Mouse (Mus musculus): Measurements from ENCODE around the gene Unc13a.

The Unc13a gene

DNA sequence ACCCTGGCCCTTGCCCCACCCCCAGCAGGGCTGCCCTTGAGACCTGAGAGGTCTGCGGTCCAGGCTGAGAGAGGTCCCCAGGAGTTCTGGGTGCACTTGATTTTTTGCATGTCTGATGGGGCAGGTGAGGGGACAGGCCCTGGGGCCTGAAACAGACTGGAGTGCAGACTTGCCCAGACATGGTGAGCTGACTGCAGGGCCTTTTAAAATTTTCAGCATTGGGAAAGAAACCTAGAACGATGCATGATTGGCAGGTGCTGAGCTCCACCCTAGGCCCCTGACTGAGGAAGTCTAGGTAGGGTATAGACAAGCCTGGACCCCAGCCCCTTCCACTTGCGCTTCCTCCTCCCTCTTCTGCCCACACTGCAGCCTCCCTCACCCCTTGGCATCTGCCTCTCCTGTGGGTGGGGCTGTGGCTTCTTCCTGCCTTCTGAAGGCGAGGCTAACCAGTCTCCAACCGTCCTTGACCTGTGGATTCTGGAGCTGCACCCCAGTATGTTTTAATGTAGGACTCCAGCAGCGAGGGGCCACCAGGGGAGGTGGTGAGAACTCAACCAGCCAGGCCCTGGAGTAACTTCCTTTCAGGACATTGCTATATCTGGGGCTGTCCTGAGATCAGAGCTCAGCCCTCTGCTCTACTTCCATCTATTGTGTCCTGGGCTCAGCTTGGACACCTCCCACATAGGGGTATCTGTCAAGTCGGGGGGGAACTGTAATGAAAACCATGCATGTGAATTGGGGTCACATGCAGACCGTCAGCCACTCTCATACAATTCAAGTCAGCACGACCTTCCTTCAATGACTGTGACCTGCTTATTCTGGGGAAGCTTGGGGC lies 44.1 kb downstream of the Unc13a start:
- DNase-seq (ENCODE audit: extremely low read depth, insufficient read length, low spot score), result no peak

GRCm38 (mm10) chr8:71626753-71627152 lies 44.8 kb downstream of the Unc13a start:
- no peak for DNase-seq (ENCODE audit: extremely low read depth, insufficient read length, low spot score)

DNA sequence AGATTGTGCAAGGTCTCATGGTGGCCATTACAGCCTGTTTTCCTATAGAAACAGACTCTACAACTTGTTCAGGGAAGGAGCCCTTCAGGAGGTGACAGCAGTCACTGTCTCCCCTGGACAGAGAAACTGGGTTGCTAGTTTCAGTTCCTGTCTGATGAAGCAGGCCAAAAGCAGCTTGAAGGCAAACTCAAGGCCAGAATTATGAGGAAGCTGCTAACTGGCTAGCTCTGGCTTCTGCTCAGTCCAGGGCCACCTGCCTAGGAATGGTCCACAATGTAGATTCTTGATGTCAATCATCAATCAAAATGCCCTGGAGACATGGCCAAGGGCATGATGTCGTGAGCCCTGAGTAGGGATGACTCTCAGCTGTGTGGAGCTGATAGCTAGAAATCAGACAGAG lies 46.5 kb downstream of the Unc13a start:
- no peak for DNase-seq (ENCODE audit: extremely low read depth, insufficient read length, low spot score)

- no peak for DNase-seq (ENCODE audit: extremely low read depth, insufficient read length, low spot score)
Measured at GRCm38 (mm10) chr8:71619786-71620185, 51.8 kb downstream of the Unc13a start.

- DNase-seq (ENCODE audit: extremely low read depth, insufficient read length, low spot score), result no peak
Measured at GRCm38 (mm10) chr8:71613418-71613817, 58.1 kb downstream of the Unc13a start.

DNA sequence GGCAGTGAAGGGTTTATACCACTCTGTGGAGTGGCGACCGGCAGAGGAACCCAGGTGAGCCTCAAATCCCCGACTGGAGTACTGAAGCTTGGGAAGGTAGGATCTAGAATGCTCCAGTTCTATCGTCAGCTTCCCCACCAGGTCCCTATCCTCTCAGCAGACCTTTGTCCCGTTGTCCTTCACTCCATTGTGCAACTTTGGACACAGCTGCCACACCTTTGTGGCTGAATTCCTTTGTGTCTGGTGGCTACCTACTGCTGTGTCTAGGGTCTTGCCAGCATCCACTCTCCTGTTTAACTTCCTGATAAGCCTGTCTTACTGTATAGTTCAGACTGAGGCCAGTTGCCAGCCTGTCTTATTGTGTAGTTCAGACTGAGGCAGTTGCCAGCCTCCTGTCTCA lies 59.4 kb downstream of the Unc13a start:
- no peak for DNase-seq (ENCODE audit: extremely low read depth, insufficient read length, low spot score)

DNA sequence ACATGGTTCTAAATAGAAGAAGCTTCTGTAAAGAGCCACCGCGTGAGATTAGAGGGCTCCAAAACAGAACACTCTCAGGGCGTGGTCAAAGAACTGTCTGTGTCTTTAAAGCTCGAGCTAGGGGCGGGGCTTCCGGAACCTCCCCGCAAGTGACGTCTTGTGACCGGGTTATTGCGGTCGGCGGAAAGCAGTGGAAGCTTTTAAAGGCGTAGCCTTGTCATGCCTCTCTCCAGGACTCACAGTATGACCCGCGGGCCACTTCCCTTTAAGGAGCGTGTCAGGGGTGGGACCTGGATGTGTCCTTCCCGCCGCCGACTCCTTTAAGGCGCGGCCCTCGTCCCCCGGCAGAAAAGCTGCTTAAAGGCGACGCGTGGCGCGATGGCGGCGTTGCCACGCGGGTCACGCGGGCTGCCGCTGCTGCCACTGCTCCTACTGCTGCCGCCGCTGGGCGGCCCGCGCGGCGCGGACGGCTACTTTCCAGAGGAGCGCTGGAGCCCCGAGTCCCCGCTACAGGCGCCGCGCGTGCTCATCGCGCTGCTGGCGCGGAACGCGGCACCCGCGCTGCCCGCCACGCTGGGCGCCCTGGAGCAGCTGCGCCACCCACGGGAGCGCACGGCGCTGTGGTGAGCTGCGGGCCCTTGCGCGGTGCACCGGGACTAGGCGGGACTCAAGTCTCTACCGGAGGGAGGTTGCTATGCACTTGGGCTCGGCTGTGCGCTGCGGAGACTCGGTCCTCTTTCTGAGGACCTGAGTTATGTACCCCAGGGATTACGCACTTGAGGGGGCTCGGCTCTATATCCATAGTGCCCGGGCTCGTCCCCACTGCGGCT lies 60.5 kb downstream of the Unc13a start, which contains the start of gene Colgalt1:
TSS of gene Colgalt1 (plus strand) at position 177 of the 830 bp plus-strand sequence.
- peak; percentile 96 for DNase-seq (ENCODE audit: extremely low read depth, insufficient read length, low spot score)

GRCm38 (mm10) chr8:71604021-71604420 lies 67.5 kb downstream of the Unc13a start:
- no peak for DNase-seq (ENCODE audit: extremely low read depth, insufficient read length, low spot score)

DNA sequence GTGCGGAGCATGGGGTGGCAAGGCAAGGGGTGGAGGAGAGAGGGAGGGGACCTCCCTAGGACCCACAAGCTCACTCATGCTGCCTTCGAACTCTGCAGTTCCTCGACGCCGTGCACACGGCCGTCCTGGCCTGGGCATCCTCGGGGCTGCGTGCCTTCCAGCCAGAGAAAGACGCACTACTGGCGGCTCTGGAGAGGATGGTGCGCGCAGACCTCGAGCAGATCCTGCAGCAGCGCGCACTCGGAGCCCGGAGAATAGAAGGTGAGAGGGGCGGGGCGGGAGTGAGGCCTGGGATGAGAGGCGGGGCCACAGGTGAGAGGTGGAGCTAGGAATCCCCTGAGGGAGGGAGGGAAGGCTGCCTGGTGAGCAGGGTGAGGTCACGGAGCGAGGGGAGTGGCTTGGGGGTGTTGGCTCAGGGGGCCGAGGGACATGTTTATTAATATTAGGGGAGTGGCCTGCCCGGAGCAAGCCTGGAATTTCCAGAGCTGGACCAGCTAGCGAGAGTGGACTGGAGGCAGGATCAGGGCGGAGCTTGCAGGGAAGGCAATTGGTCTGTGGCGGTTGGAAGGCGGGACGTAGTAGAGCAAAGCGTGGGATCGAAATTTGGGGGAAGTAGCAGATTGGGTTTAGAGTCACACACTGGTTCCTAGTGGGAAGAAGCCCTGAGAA lies 68.8 kb downstream of the Unc13a start:
- DNase-seq (ENCODE audit: extremely low read depth, insufficient read length, low spot score), result no peak

DNA sequence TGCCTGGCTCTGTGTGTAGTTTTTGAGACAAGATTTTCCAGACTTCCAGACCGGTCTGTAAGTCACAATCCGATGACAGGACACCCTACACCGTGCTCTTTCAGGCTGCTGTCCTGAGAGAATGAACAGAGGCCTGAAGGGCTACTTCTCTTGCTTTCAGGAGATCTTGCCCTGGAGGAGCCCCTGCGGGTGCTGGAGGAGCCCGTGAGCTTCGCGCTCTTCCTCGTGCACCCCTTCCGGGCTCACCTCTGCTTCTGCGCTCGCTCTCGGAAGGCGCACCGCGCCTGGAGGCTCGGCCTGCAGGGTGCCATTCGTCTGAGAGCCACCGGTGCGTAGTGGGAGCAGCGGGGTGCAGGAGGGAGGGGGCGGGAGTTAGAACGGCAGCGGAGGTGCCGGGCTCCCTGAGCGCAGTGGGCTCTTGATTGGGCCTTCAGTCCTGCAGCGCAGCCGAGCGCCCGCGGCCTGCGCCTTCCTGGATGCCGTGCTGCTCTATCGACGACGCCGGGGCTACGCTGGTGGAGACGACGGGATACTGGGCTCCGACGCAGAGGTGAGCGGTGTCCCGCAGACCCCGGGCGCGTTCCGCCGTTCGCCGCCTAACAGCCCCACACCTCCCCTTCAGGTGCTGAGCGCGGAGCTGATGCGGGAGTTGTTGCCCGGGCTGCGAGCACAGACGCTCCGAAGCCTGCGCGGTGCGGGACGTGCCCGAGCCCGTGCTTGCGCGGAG lies 69.5 kb downstream of the Unc13a start:
- DNase-seq (ENCODE audit: extremely low read depth, insufficient read length, low spot score), result no peak

GRCm38 (mm10) chr8:71598841-71599240 lies 72.7 kb downstream of the Unc13a start:
- no peak for DNase-seq (ENCODE audit: extremely low read depth, insufficient read length, low spot score)

- DNase-seq (ENCODE audit: extremely low read depth, insufficient read length, low spot score), result no peak
Measured at GRCm38 (mm10) chr8:71598375-71598774, 73.2 kb downstream of the Unc13a start.

- no peak for DNase-seq (ENCODE audit: extremely low read depth, insufficient read length, low spot score)
Measured at GRCm38 (mm10) chr8:71597451-71597850, 74.1 kb downstream of the Unc13a start, which contains the start of gene Fam129c. Gene Fam129c, plus strand, starts transcription at chr8:71597648.

DNA sequence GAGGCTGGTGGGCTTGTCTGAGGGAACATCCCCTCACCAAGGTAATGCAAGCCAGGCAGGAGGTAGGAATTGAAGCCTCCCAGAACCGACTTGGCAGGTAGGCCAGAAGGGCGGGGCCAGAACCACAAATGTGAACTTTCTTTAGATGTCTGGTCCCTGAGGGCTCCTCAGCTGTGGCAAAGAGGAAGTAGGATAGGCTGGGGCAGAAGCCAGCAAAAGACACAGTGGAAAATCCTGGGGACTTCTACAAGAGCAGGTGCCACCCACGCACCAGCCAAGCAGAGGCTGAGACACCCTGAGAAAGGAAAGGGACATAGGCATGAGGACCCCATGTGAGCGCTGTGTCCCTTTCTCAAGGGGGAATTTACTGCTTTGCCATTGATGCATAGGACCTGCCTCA lies 74.8 kb downstream of the Unc13a start:
- DNase-seq (ENCODE audit: extremely low read depth, insufficient read length, low spot score), result no peak

DNA sequence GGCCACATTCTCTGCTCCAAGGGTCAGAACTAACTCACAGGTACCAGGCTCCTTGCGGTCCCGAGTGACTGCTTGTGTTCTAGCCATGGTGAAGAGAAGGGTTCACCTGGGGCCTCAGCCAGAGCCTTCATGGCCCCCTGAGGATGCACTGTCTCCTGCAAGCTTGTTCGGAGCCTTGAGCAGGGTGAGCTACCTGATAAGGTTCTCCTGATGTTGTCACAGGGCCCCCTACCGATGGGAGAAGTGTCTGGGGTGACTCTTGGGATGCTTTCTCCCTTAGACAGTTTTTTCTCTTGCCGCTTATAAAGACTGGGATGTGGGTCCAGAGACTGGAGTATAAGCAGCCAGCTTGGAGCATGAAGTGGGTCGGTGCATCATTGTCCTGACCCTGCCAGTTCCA lies 75.2 kb downstream of the Unc13a start:
- no peak for DNase-seq (ENCODE audit: extremely low read depth, insufficient read length, low spot score)

- DNase-seq (ENCODE audit: extremely low read depth, insufficient read length, low spot score), result peak; percentile 86
Measured at GRCm38 (mm10) chr8:71595862-71596261, 75.7 kb downstream of the Unc13a start.

- DNase-seq (ENCODE audit: extremely low read depth, insufficient read length, low spot score), result no peak
Measured at GRCm38 (mm10) chr8:71594324-71594722, 77.2 kb downstream of the Unc13a start.

DNA sequence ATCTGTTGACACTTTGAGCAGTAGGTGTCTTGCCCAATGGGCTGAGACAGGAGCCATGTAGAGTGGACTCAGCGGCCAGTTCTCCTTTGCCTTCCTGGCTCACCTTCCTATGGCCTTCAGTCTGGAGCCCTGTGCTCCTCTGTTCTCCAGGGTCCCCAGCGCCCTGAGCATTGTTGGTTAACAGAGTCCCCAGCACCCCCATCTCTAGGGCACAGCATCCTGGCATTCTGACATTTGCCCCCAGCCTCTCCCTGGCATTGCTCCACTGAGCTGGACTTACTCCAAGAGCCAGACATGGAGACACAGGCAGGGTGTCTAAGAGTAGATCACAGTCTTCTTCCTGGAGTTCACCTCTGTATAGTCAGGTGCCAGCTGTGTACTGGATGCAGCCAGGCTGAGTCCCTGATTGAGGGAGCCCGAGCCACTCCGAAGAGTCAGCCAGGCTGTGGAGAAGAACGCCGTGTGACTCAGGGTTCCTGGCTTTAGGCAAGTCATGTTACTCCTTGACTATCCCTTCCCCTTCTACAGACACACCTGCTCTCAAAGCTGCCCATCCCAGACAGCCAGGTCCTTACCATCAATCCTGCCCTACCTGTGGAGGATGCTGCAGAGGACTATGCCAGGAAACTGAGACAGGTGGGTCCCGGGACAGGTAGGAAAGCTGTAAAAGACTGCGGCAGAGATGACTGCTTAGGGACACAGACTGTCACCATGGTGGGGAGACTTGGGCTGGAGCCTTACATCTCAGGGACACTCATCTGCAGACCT lies 77.8 kb downstream of the Unc13a start:
- no peak for DNase-seq (ENCODE audit: extremely low read depth, insufficient read length, low spot score)

DNA sequence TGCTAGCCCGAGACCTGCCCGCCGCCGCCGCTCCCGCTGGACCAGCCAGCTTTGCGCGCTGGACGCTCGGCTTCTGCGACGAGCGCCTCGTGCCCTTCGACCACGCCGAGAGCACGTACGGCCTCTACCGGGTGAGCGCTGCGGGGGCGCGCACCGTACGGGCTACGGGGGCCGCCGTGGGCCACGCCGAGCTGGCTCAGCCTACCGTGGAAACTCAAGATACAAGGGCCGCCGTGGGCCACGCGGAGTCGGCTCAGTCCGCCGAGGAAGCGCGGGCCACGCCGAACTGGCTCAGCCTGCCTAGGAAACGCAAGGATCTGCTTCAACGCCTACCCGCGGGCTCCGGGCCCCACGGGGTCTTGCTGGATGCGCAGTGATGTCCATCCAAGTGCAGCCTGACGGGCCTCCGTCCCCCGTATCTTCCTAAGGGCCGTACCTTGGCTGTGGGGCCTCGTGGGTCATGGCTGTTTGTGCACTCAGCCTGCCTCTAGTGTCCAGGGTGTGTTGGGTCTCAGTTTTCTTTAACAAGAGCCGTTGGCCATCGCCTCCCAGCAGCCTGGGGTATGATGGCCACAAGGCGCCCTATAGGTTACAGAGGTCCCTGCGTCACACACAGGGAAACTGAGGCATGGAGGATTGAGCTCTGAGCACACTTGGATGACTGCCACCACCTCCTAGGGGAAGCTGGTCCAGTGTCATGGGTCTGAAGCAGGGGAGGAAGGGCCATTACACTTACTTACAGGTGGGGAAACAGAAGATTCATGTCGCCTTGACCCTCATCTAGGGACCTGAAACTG lies 79.0 kb downstream of the Unc13a start:
- no peak for DNase-seq (ENCODE audit: extremely low read depth, insufficient read length, low spot score)
